Mouse (Mus musculus) adrenal gland, postnatal 36 days (tissue): ENCODE results near the gene Rpn1. TPM values are rescaled to one million over a fixed set of nuclear protein-coding genes. Genes with fewer than 3 reads are reported as not detected.

Source experiments
- DNase-seq, 2 experiments: peaks; one replicate each; pipeline ENCODE4 v3.0.0; 2021; ENCODE audit warnings: mixed read lengths in 1 of 2
- total RNA-seq, 2 experiments: library from RNA; stranded (reverse); gene quantifications; 2 replicates each; pipeline ENCODE4 v1.2.3; 2021

Rpn1 gene
- total RNA-seq, 2 experiments from 2014 or later: 255 to 268 TPM

GRCm38 (mm10) chr6:88065116-88065515 is 19.2 kb upstream of the Rpn1 start:
- peak; percentile 59 to 73 for DNase-seq

GRCm38 (mm10) chr6:88065968-88066367 is 18.3 kb upstream of the Rpn1 start:
- DNase-seq: no peak

- DNase-seq: no peak
Measured at GRCm38 (mm10) chr6:88067722-88068121, 16.6 kb upstream of the Rpn1 start.

GRCm38 (mm10) chr6:88068739-88069138 is 15.5 kb upstream of the Rpn1 start:
- no peak for DNase-seq

GRCm38 (mm10) chr6:88070468-88070867 is 13.8 kb upstream of the Rpn1 start:
- no peak for DNase-seq

GRCm38 (mm10) chr6:88071216-88071615 is 13.1 kb upstream of the Rpn1 start:
- no peak for DNase-seq

- peak; percentile 96 to 97 for DNase-seq
Measured at GRCm38 (mm10) chr6:88074752-88075554, 9.3 kb upstream of the Rpn1 start.

- no peak for DNase-seq
Measured at GRCm38 (mm10) chr6:88075960-88076517, 8.2 kb upstream of the Rpn1 start.

GRCm38 (mm10) chr6:88083095-88083494 is 1.2 kb upstream of the Rpn1 start:
- DNase-seq: no peak

GRCm38 (mm10) chr6:88083672-88084071 is 610 bp upstream of the Rpn1 start:
- DNase-seq: no peak

- DNase-seq: no peak
Measured at GRCm38 (mm10) chr6:88088971-88089370, 4.7 kb downstream of the Rpn1 start.

- no peak for DNase-seq
Measured at GRCm38 (mm10) chr6:88095377-88095776, 11.1 kb downstream of the Rpn1 start.

GRCm38 (mm10) chr6:88102096-88102495 is 17.8 kb downstream of the Rpn1 start:
- DNase-seq: peak in 1 of 2 experiments; percentile 57

GRCm38 (mm10) chr6:88105783-88106611 is 21.7 kb downstream of the Rpn1 start:
- DNase-seq: peak; percentile 92 to 94

GRCm38 (mm10) chr6:88106612-88107123 is 22.4 kb downstream of the Rpn1 start:
- DNase-seq: no peak

GRCm38 (mm10) chr6:88107661-88108535 is 23.6 kb downstream of the Rpn1 start:
- DNase-seq: no peak

GRCm38 (mm10) chr6:88113139-88113538 is 28.9 kb downstream of the Rpn1 start:
- peak; percentile 55 to 69 for DNase-seq

- DNase-seq: no peak
Measured at GRCm38 (mm10) chr6:88114414-88114813, 30.1 kb downstream of the Rpn1 start.

- no peak for DNase-seq
Measured at GRCm38 (mm10) chr6:88116347-88117183, 32.3 kb downstream of the Rpn1 start.

GRCm38 (mm10) chr6:88117184-88117575 is 32.9 kb downstream of the Rpn1 start:
- DNase-seq: no peak

- no peak for DNase-seq
Measured at GRCm38 (mm10) chr6:88119309-88119708, 35.0 kb downstream of the Rpn1 start.
